27 mouse cellular contexts compared by ENCODE assay signal in genomic region chr2:3745041-3745440, GRCm38 (mm10).
DNase-seq lines count a peak whose midpoint lies in the region; ATAC-seq and TF ChIP-seq lines count a peak whose summit lies in the region.
"Had no signal": no experiment of that assay in that cellular context is flagged by ENCODE, and none has a peak within 500 bp of the region (broad histone marks: within the 10 kb centered on the region; RNA-seq: fewer than 3 reads in every experiment).

No protein-coding gene starts in this region.

- DNase-seq in heart, embryonic 10.5 days (ENCODE audit: low spot score): no peak
- no peak for DNase-seq in heart, postnatal 4 days
- DNase-seq in heart, postnatal 14 days: no peak
- no peak for DNase-seq in heart, postnatal 10 days
- DNase-seq in lung, postnatal 0 days (ENCODE audit: low spot score): peak; percentile 33
- no peak for DNase-seq in lung, postnatal 4 days
- DNase-seq: adrenal gland, adult 8-10 months; adrenal gland, postnatal 25 days; cerebellum, adult 11-12 months; cerebellum, adult 8-10 months; cerebellum, postnatal 10 days; cerebellum, postnatal 36 days; embryo, embryonic 11 days; gastrocnemius, postnatal 25 days; kidney, adult 18-20 months had no signal

- H3K4me1 ChIP-seq in heart, embryonic 10.5 days: peaks cover 66% of the 10 kb centered on the region
- H3K4me1 ChIP-seq in heart, embryonic 13.5 days: peaks cover 74% of the 10 kb centered on the region
- peaks cover 44% of the 10 kb centered on the region for H3K4me1 ChIP-seq in heart, embryonic 16.5 days (ENCODE audit: control insufficient read depth, insufficient read depth, low read length)
- H3K4me1 ChIP-seq in lung, postnatal 0 days (ENCODE audit: insufficient read depth, low read depth, low read length): peaks cover 7% of the 10 kb centered on the region; the same call in 1 of the 2 replicates

- no peak for ATAC-seq in heart, embryonic 13.5 days (ENCODE audit: extremely low read depth, insufficient number of reproducible peaks, low FRiP score, low TSS enrichment)
- peak; percentile 54 for ATAC-seq in heart, embryonic 16.5 days (replicated peaks; ENCODE audit: extremely low read depth, insufficient read depth, low FRiP score)
- ATAC-seq in lung, postnatal 0 days: peak; percentile 32; the same call in 1 of the 2 replicates
- ATAC-seq: activated CD4-positive, CD25-positive, alpha-beta regulatory T cell, adult 4 months; forebrain, embryonic 15.5 days; hindbrain, postnatal 0 days; inflammation-experienced regulatory T-cells, adult 6 months; intestine, embryonic 16.5 days had no signal

- H3K4me2 ChIP-seq in heart, embryonic 13.5 days: 0 out of 2 replicates have a peak overlapping the region, but pooled peaks have one; percentile 18
- peak overlapping the region; percentile 8 for H3K4me2 ChIP-seq in heart, embryonic 16.5 days (ENCODE audit: low read depth, low read length)
- no peak overlapping the region for H3K4me2 ChIP-seq in lung, postnatal 0 days (replicated peaks; ENCODE audit: low read depth, low read length)
- H3K4me2 ChIP-seq: embryonic facial prominence, embryonic 13.5 days; forebrain, embryonic 12.5 days; forebrain, embryonic 15.5 days; hindbrain, embryonic 14.5 days had no signal

- H3K27me3 ChIP-seq in heart, embryonic 10.5 days (ENCODE audit: insufficient read depth, poor library complexity, severe bottlenecking): no peaks in the 10 kb centered on the region
- H3K27me3 ChIP-seq in heart, embryonic 13.5 days (replicated peaks): no peaks in the 10 kb centered on the region
- H3K27me3 ChIP-seq in heart, embryonic 16.5 days (ENCODE audit: control insufficient read depth, insufficient read depth, low read length): no peaks in the 10 kb centered on the region
- H3K27me3 ChIP-seq in lung, postnatal 0 days (replicated peaks; ENCODE audit: insufficient read depth, low read length): no peaks in the 10 kb centered on the region
- H3K27me3 ChIP-seq: embryonic facial prominence, embryonic 13.5 days; forebrain, embryonic 12.5 days; forebrain, embryonic 15.5 days had no signal

- no peak for TF ChIP-seq CTCF in lung, postnatal 0 days (IDR thresholded peaks at IDR 0.05)

- intact Hi-C loops in heart, postnatal 14 days (cut with DNase I): no loop called here
- intact Hi-C loops in heart, postnatal 10 days (cut with DNase I): no loop called here

- no peaks in the 10 kb centered on the region for H3K9me3 ChIP-seq in heart, embryonic 10.5 days
- H3K9me3 ChIP-seq in heart, embryonic 13.5 days: no peaks in the 10 kb centered on the region
- no peaks in the 10 kb centered on the region for H3K9me3 ChIP-seq in heart, embryonic 16.5 days (replicated peaks; ENCODE audit: control insufficient read depth, low read length)
- H3K9me3 ChIP-seq in lung, postnatal 0 days (ENCODE audit: low read length): no peaks in the 10 kb centered on the region
- H3K9me3 ChIP-seq: embryonic facial prominence, embryonic 10.5 days; embryonic facial prominence, embryonic 13.5 days; forebrain, embryonic 12.5 days; forebrain, embryonic 15.5 days had no signal

- 0 out of 2 replicates have a peak overlapping the region, but pooled peaks have one; percentile 24 for H3K9ac ChIP-seq in heart, embryonic 13.5 days
- H3K9ac ChIP-seq in heart, embryonic 16.5 days (ENCODE audit: low read length): no peak overlapping the region
- no peak overlapping the region for H3K9ac ChIP-seq in lung, postnatal 0 days (replicated peaks; ENCODE audit: low read depth)
- H3K9ac ChIP-seq: embryonic facial prominence, embryonic 13.5 days; forebrain, embryonic 12.5 days; forebrain, embryonic 15.5 days; hindbrain, embryonic 14.5 days had no signal

- no peak overlapping the region; the same call in 1 of the 2 replicates for H3K4me3 ChIP-seq in heart, embryonic 10.5 days
- no peak overlapping the region for H3K4me3 ChIP-seq in heart, embryonic 13.5 days
- no peak overlapping the region for H3K4me3 ChIP-seq in heart, embryonic 16.5 days (ENCODE audit: low read length)
- no peak overlapping the region for H3K4me3 ChIP-seq in lung, postnatal 0 days (ENCODE audit: low read depth, low read length)
- H3K4me3 ChIP-seq: embryonic facial prominence, embryonic 10.5 days; embryonic facial prominence, embryonic 13.5 days; erythroblast, embryonic 14.5 days; forebrain, embryonic 12.5 days; forebrain, embryonic 15.5 days had no signal

- H3K27ac ChIP-seq in heart, embryonic 10.5 days: peak overlapping the region; percentile 73
- H3K27ac ChIP-seq in heart, embryonic 13.5 days (replicated peaks): peak overlapping the region; percentile 48
- H3K27ac ChIP-seq in heart, embryonic 16.5 days (ENCODE audit: low read length): peak overlapping the region; percentile 85
- no peak overlapping the region for H3K27ac ChIP-seq in lung, postnatal 0 days (ENCODE audit: low read length)
- H3K27ac ChIP-seq: embryonic facial prominence, embryonic 10.5 days; embryonic facial prominence, embryonic 13.5 days; forebrain, embryonic 12.5 days; forebrain, embryonic 15.5 days; hindbrain, embryonic 14.5 days; hindbrain, postnatal 0 days had no signal

- H3K36me3 ChIP-seq in heart, embryonic 10.5 days: no peaks in the 10 kb centered on the region
- H3K36me3 ChIP-seq in heart, embryonic 13.5 days: peaks cover 3% of the 10 kb centered on the region; the same call in 1 of the 2 replicates
- no peaks in the 10 kb centered on the region for H3K36me3 ChIP-seq in heart, embryonic 16.5 days (ENCODE audit: control insufficient read depth, insufficient read depth)
- H3K36me3 ChIP-seq in lung, postnatal 0 days (ENCODE audit: insufficient read depth, low read length): no peaks in the 10 kb centered on the region
- H3K36me3 ChIP-seq: embryonic facial prominence, embryonic 13.5 days; forebrain, embryonic 12.5 days; forebrain, embryonic 15.5 days had no signal

- peak; percentile 38; the same call in 1 of the 2 replicates for TF ChIP-seq EP300 in lung, postnatal 0 days (IDR thresholded peaks at IDR 0.05)

- WGBS in heart, embryonic 10.5 days: 43% methylated on average over 3 of the region's 3 CpGs
- WGBS in heart, embryonic 13.5 days: 26% methylated on average over 3 of the region's 3 CpGs
- 24% methylated on average over 3 of the region's 3 CpGs for WGBS in heart, embryonic 16.5 days
- WGBS in lung, postnatal 0 days: 50% methylated on average over 3 of the region's 3 CpGs
